Mouse (Mus musculus) CH12.LX (cell line): Measurements from ENCODE around the gene Cdk5rap3. TPM values are rescaled to one million over a fixed set of nuclear protein-coding genes. Genes with fewer than 3 reads are reported as not detected.

Source experiments
- DNase-seq: peaks from one replicate; pipeline ENCODE4 v3.0.0-alpha.2; 2013; ENCODE audit errors: extremely low read depth
- H3K27ac ChIP-seq: 2 replicates; pipeline ENCODE4 v1.5.1; 2012; ENCODE audit warnings: low read depth, mild to moderate bottlenecking, control low read depth, moderate library complexity; ENCODE audit not compliant: insufficient read depth
- H3K27me3 ChIP-seq: replicated peaks from 2 replicates; pipeline ENCODE3; 2012; ENCODE audit warnings: inconsistent platforms
- H3K36me3 ChIP-seq, 2 experiments: replicated peaks in 1 of 2; 2 replicates each; pipeline versions ENCODE3 to v1.6.1; 2012; ENCODE audit warnings: inconsistent platforms in 1 of 2, low read length in 1 of 2, mild to moderate bottlenecking in 1 of 2, mixed read lengths in 1 of 2, moderate library complexity in 1 of 2; ENCODE audit not compliant: control insufficient read depth in 1 of 2, insufficient read depth in 1 of 2
- H3K4me1 ChIP-seq, 2 experiments: 2 replicates each; pipeline ENCODE4 v1.6.1; 2012; ENCODE audit warnings: inconsistent platforms in 1 of 2, moderate library complexity in 1 of 2; ENCODE audit not compliant: insufficient read depth in 2 of 2, control insufficient read depth in 1 of 2
- H3K4me2 ChIP-seq: 2 replicates; pipeline ENCODE4 v1.6.1; 2012; ENCODE audit warnings: low read depth, mild to moderate bottlenecking, control low read depth; ENCODE audit not compliant: poor library complexity, insufficient read depth, severe bottlenecking
- H3K4me3 ChIP-seq, 3 experiments: fragments of 150-350 bp in 1 of 3; sonication (generic) in 1 of 3; replicated peaks in 1 of 3; 2 replicates each; pipeline versions ENCODE3 to v1.5.1; 2011 to 2012; ENCODE audit warnings: low read depth in 2 of 3, low read length in 2 of 3, mild to moderate bottlenecking in 2 of 3, moderate library complexity in 2 of 3, control low read depth in 1 of 3, improper control_type of control experiment in 1 of 3, inconsistent platforms in 1 of 3, mixed read lengths in 1 of 3; ENCODE audit not compliant: poor library complexity in 1 of 3
- H3K79me2 ChIP-seq: replicated peaks from 2 replicates; pipeline ENCODE4 v1.6.1; 2012; ENCODE audit warnings: mild to moderate bottlenecking, moderate library complexity; ENCODE audit not compliant: control insufficient read depth, poor library complexity, insufficient read depth, severe bottlenecking; ENCODE audit errors: extremely low read depth
- H3K9ac ChIP-seq: 2 replicates; pipeline ENCODE4 v1.6.1; 2012; ENCODE audit warnings: low read depth, mild to moderate bottlenecking, control low read depth, moderate library complexity; ENCODE audit not compliant: insufficient read depth
- H3K9me3 ChIP-seq: replicated peaks from 2 replicates; pipeline ENCODE3; 2012; ENCODE audit warnings: low read length, inconsistent platforms, mixed read lengths
- CHD1 ChIP-seq: IDR thresholded peaks from 2 replicates; pipeline ENCODE4 v1.6.1; 2012; ENCODE audit warnings: low read depth, low read length, improper control_type of control experiment, inconsistent platforms
- CTCF ChIP-seq, 2 experiments: IDR thresholded peaks in 1 of 2; conservative IDR thresholded peaks in 1 of 2; 2 replicates each; pipeline ENCODE4 v1.5.1; 2011 to 2012; ENCODE audit warnings: low read depth in 2 of 2, low read length in 2 of 2, improper control_type of control experiment in 1 of 2, inconsistent platforms in 1 of 2, mild to moderate bottlenecking in 1 of 2, moderate library complexity in 1 of 2
- E2F4 ChIP-seq: IDR thresholded peaks from 2 replicates; pipeline ENCODE4 v1.6.1; 2011; ENCODE audit warnings: low read depth, low read length, improper control_type of control experiment; ENCODE audit not compliant: insufficient replicate concordance
- EP300 ChIP-seq: IDR thresholded peaks from 2 replicates; pipeline ENCODE4 v1.6.1; 2011; ENCODE audit warnings: low read length, improper control_type of control experiment
- HCFC1 ChIP-seq: IDR thresholded peaks from 2 replicates; pipeline ENCODE4 v1.6.1; 2012; ENCODE audit warnings: low read depth, mild to moderate bottlenecking, inconsistent platforms, low read length, improper control_type of control experiment
- IRF4 ChIP-seq: IDR thresholded peaks from 2 replicates; pipeline ENCODE4 v1.6.1; 2014; ENCODE audit warnings: low read depth, mild to moderate bottlenecking, inconsistent platforms, low read length, improper control_type of control experiment
- MAFK ChIP-seq: IDR thresholded peaks from 2 replicates; pipeline ENCODE4 v1.6.1; 2011; ENCODE audit warnings: low read length, improper control_type of control experiment; ENCODE audit not compliant: insufficient replicate concordance
- MAX ChIP-seq: IDR thresholded peaks from 2 replicates; pipeline ENCODE4 v1.6.1; 2011; ENCODE audit warnings: low read length, improper control_type of control experiment
- MAZ ChIP-seq: IDR thresholded peaks from 2 replicates; pipeline ENCODE4 v1.6.1; 2012; ENCODE audit warnings: low read depth, mild to moderate bottlenecking, inconsistent platforms, low read length, improper control_type of control experiment, moderate library complexity
- MYC ChIP-seq: IDR thresholded peaks from 2 replicates; pipeline ENCODE4 v1.6.1; 2011; ENCODE audit warnings: low read depth, mild to moderate bottlenecking, improper control_type of control experiment, low read length
- NELFE ChIP-seq: IDR thresholded peaks from 2 replicates; pipeline ENCODE4 v1.6.1; 2011; ENCODE audit warnings: low read depth, low read length, improper control_type of control experiment
- NRF1 ChIP-seq: IDR thresholded peaks from 2 replicates; pipeline ENCODE4 v1.6.1; 2014; ENCODE audit warnings: low read depth, mild to moderate bottlenecking, inconsistent platforms, low read length, improper control_type of control experiment, moderate library complexity
- POLR2A ChIP-seq: IDR thresholded peaks from 2 replicates; pipeline ENCODE4 v1.6.1; 2011; ENCODE audit warnings: low read depth, mild to moderate bottlenecking, improper control_type of control experiment, low read length
- SMC3 ChIP-seq: IDR thresholded peaks from 2 replicates; pipeline ENCODE4 v1.6.1; 2011; ENCODE audit warnings: low read depth, low read length, improper control_type of control experiment
- TBP ChIP-seq: conservative IDR thresholded peaks from 2 replicates; pipeline ENCODE4 v1.6.1; 2011; ENCODE audit warnings: low read depth, low read length, improper control_type of control experiment
- USF2 ChIP-seq: conservative IDR thresholded peaks from 2 replicates; pipeline ENCODE4 v1.6.1; 2011; ENCODE audit warnings: low read depth, low read length, improper control_type of control experiment
- ZC3H11A ChIP-seq: IDR thresholded peaks from 2 replicates; pipeline ENCODE4 v1.6.1; 2012; ENCODE audit warnings: low read depth, mild to moderate bottlenecking, inconsistent platforms, low read length, improper control_type of control experiment
- dilution Hi-C: fragments of 300-500 bp; cut with MboI; formaldehyde crosslinking; loops from 2 replicates; pipeline ENCODE4 v1.14.3; 2020; ENCODE audit warnings: low sequenced_read_pairs; ENCODE audit not compliant: extremely low pct_unique_long_range_greater_than_20kb, extremely low pct_ligation_motif_present
- in situ Hi-C: fragments of 300-500 bp; cut with MboI; formaldehyde crosslinking; loops from 3 replicates; pipeline ENCODE4 v1.14.3; 2019; ENCODE audit warnings: low sequenced_read_pairs, low pct_ligation_motif_present, low pct_unique_long_range_greater_than_20kb, mixed read lengths
- polyA plus RNA-seq: library from polyadenylated mRNA; unstranded; fragments of >175 nt; gene quantifications from 2 replicates; pipeline ENCODE4 v1.2.1, GENCODE M21; 2012; ENCODE audit warnings: low read depth; ENCODE audit not compliant: insufficient read length
- total RNA-seq, 2 experiments: library from RNA; depleted of rRNA; stranded (reverse); fragments of 300-350 nt in 1 of 2; fragments of >200 nt in 1 of 2; gene quantifications; 2 replicates each; pipeline ENCODE4 v1.2.3; 2012 to 2014

Gene Cdk5rap3
- total and polyA plus RNA-seq, 3 experiments = 61.6 to 112 (median 70.3) TPM

DNA sequence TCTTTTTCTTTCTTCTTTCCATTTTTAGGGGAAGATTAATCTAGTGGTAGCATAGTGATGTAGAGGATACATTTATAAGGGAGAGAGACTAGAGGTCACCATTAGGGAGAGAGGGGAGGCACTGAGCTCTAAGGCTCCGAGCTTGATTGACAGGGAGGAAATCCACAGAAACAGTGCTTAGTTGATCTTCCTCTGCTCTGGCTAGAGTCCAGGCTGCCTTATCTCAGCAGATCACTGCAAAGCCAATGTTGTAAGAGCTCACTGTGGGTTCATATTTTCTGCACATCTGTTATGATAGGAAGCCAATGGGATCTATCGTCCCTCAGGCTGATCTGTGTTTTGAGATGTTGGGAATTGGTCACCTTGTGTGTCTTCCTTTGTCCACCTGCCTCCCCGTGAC is 37.6 kb downstream of the Cdk5rap3 start:
- Histone ChIP-seq H3K4me1 (peaks cover 8 to 32% of the 10 kb centered on the region in 2 experiments; a peak in 3 of 4 replicates), H3K27me3 (peaks cover 91% of the 10 kb centered on the region), H3K4me3 (no peak overlapping the region), H3K79me2 (no peaks in the 10 kb centered on the region), H3K9me3 (no peaks in the 10 kb centered on the region), H3K4me2 (no peak overlapping the region), H3K36me3 (no peaks in the 10 kb centered on the region), H3K27ac (no peak overlapping the region), H3K9ac (no peak overlapping the region)
- in situ Hi-C loops (no loop called here), dilution Hi-C loops (no loop called here)
- DNase-seq = no peak
- TF ChIP-seq POLR2A = no peak
- no peak for TF ChIP-seq ZC3H11A

DNA sequence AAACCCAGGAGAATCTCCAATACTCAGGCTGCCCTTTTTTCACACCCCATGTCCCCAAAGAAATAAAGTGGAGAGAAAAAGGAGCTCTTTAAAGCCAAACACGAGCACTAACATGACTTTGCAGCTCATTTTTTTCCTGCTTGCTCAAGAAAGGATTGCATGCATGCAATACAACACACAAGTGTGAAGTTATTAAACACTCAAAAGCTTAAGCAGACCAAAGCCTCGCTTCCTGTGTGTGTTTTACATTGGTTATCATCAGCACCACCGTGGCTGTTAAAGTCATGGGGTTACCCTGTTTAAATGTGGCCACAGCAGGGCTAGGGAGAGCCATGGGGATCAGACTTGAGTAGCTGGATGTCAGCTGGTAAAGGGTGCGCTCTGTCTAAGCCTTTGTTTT is 39.2 kb downstream of the Cdk5rap3 start:
- H3K27me3 ChIP-seq = peaks cover 95% of the 10 kb centered on the region
- no peak overlapping the region for H3K4me2 ChIP-seq
- H3K9ac ChIP-seq = no peak overlapping the region
- dilution Hi-C loops = no loop called here
- no peaks in the 10 kb centered on the region for H3K9me3 ChIP-seq
- H3K4me3 ChIP-seq = no peak overlapping the region
- DNase-seq = no peak
- no peaks in the 10 kb centered on the region for H3K79me2 ChIP-seq
- TF ChIP-seq CTCF (conservative IDR thresholded peaks at IDR 0.05 in 1 of 2, IDR thresholded peaks at IDR 0.05 in 1 of 2; ENCODE audit: low read depth in 2 of 2, low read length in 2 of 2) (no peak), MYC (no peak), USF2 (no peak), E2F4 (no peak), TBP (no peak), POLR2A (no peak), MAZ (no peak), SMC3 (no peak), MAFK (no peak), NRF1 (no peak), EP300 (no peak), CHD1 (no peak), IRF4 (no peak), MAX (no peak), NELFE (no peak), HCFC1 (no peak)
- H3K4me1 ChIP-seq = peaks cover 8 to 37% of the 10 kb centered on the region in 2 experiments; a peak in 3 of 4 replicates
- no peak overlapping the region for H3K27ac ChIP-seq
- in situ Hi-C loops = no loop called here
- H3K36me3 ChIP-seq = no peaks in the 10 kb centered on the region
